Mouse (Mus musculus): ENCODE data around the gene Ei24. TPM values are rescaled to one million over a fixed set of nuclear protein-coding genes. Genes with fewer than 3 reads are reported as not detected.
A peak's percentile ranks its signal among the peaks of the same experiment; 100 is the strongest.

Gene Ei24
- polyA plus RNA-seq (2015; fragmentation: Nextera tagmentation; extraction: Ambion mirVana), result 85.0 and 103 TPM in 2 replicates

DNA sequence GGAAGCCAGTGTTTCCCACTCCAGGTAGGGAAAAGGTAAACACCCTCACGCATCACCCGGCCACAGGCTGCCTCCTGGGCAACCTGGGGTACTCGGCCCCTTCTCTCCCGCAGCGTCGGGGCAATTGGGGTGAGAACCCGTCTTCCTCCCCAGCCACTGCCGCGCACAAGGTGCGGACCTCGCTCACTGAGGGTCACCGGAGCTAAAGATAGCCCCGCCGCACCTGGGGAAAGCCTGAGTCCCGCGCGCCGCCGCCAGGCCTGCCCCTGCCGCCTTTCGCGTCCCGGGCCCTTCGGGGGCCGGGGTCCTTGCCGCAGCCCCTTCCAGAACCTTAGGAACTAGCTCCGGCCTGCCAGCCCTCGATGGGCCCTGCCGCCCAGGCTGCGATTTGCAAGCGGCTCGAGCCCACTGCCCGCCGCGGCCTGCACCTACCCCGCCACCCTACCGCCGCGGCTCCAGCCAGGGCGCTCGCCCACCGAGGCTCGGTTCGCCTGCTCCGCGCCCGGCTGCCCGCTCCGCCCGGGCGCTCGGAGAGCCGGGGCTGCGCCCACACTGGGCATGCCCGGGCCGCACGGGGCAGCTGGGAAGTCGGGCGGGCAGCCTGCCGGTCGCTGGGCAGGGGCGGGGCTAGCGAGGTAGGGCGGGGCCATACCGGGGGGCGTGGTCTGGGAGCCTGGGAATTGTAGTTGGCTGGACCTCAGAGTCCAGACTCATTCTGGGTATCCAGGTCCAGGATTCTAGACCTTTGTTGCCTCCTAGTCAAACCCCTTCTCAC is at the start of gene Ei24:
Gene Ei24, minus strand, starts transcription at position 613 of the 775 bp plus-strand sequence.
- ATAC-seq (ENCODE audit: insufficient number of reproducible peaks, low FRiP score, low TSS enrichment, low read depth), result peak; percentile 94
- under 1% methylated on average over 66 of the region's 66 CpGs for WGBS

DNA sequence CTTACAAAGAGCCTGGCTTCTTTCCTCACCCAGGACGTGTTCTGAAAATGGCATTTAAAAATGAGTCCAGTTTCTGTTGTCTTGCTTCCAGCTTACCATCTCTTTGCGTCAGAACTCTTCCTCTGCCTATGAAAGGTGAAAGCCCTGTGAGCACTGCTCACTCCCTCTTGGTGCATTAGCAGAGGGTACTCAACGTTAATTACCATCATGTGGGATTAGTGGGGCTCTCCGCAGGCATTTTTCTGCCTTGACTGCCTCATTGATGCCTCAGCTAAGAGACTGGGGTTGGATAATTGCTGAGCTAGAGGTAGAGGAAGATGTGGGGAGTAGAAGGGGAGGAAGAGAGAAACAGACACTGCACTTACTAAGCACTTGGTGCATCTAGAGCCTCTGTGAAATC is 49.2 kb upstream of the Ei24 start:
- H3K27ac ChIP-seq, result no peak overlapping the region
- H3K4me3 ChIP-seq, result no peak overlapping the region
- 43% methylated on average over 4 of the region's 4 CpGs for WGBS
- no peaks in the 10 kb centered on the region for H3K4me1 ChIP-seq
- no peaks in the 10 kb centered on the region for H3K9me3 ChIP-seq
- no peaks in the 10 kb centered on the region for H3K36me3 ChIP-seq
- no peak overlapping the region for H3K9ac ChIP-seq
- no peak overlapping the region for H3K4me2 ChIP-seq
- no peak for ATAC-seq (ENCODE audit: insufficient number of reproducible peaks, low FRiP score, low TSS enrichment, low read depth)
- H3K27me3 ChIP-seq, result no peaks in the 10 kb centered on the region

More for the DNA sequence above, at the start of gene Ei24:
- peaks cover 8% of the 10 kb centered on the region; the same call in 1 of the 2 replicates for H3K4me1 ChIP-seq
- H3K36me3 ChIP-seq, result peaks cover under 1% of the 10 kb centered on the region; the same call in 1 of the 2 replicates
- peak within 1 kb of the TSS; percentile 70 for H3K4me2 ChIP-seq
- H3K4me3 ChIP-seq, result peak within 1 kb of the TSS; percentile 97
- peak within 1 kb of the TSS; percentile 95 for H3K9ac ChIP-seq
- H3K9me3 ChIP-seq, result no peaks in the 10 kb centered on the region
- no peaks in the 10 kb centered on the region for H3K27me3 ChIP-seq
- peak within 1 kb of the TSS; percentile 77 for H3K27ac ChIP-seq

DNA sequence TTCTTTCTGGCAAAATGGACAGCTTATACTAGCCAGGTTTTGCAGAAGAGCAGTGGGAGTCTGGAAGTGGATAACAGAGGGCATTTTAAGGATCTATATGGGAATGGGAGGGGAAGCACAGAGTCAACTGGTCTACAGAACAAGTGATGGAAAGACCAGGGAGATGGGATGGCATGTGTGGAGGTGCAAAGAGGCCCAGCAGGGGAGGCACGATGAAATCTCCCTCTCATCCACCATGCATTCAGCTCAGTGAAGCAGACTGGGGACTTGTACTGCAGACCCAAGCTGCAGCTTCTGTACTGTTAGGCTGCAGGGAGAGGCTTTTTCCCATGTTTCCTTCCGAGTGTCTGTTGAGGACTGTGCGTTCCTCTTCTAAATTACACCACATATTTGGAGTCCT is 36.7 kb upstream of the Ei24 start:
- Histone ChIP-seq H3K4me2 (peak overlapping the region; percentile 80; the same call in 1 of the 2 replicates), H3K36me3 (no peaks in the 10 kb centered on the region), H3K9ac (no peak overlapping the region), H3K4me3 (peak overlapping the region; percentile 46), H3K27me3 (peaks cover 17% of the 10 kb centered on the region), H3K9me3 (no peaks in the 10 kb centered on the region), H3K27ac (no peak overlapping the region), H3K4me1 (peaks cover 9% of the 10 kb centered on the region; the same call in 1 of the 2 replicates)
- 41% methylated on average over 3 of the region's 3 CpGs for WGBS
- ATAC-seq (ENCODE audit: insufficient number of reproducible peaks, low FRiP score, low TSS enrichment, low read depth), result no peak

DNA sequence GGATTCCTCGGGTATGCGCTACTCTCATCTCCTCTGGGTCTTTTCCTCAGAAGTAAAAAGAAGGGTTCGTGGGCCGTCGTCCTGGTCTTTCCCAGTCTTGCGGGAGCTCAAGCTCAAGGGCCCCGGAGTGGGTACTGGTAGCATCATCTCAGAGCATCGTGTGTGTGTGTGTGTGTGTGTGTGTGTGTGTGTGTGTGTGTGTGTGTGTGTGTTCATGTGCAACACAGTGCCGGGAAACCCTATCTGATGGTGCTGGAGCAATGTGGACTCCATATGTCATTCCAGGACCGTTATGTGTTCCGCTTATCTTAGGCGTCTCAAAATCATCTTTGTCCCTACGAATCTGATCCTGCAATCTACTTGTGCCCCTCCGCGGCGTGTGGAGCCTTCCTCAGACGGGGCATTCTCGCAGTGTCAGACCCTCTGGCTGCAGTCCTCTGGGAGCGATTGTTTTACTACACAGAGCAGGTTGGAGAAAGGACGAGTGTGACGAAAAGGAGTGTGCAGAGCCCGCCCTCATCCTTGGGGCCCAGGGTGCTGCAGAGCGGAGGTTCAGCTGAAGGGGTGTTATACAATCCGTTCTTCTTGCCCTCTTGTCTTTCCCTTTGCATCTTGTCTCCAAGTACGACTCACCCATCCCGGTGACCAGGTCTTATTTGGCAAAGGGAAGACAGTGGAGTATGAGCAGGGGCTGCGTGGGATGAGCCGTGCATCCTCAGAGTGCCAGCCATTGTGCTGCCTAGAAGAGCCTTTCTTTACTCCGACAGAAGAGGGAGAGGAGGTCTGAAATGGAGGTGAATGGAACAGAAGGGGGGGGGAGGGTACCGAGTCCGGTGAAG is 36.1 kb upstream of the Ei24 start:
- peaks cover 17% of the 10 kb centered on the region for H3K27me3 ChIP-seq
- 0 out of 2 replicates have a peak overlapping the region, but pooled peaks have one; percentile 23 for H3K9ac ChIP-seq
- peaks cover 9% of the 10 kb centered on the region; the same call in 1 of the 2 replicates for H3K4me1 ChIP-seq
- no peak overlapping the region for H3K27ac ChIP-seq
- H3K9me3 ChIP-seq, result no peaks in the 10 kb centered on the region
- no peaks in the 10 kb centered on the region for H3K36me3 ChIP-seq
- peak; percentile 19; the same call in 1 of the 2 replicates for ATAC-seq (ENCODE audit: insufficient number of reproducible peaks, low FRiP score, low TSS enrichment, low read depth)
- peak overlapping the region; percentile 80 for H3K4me2 ChIP-seq
- 5% methylated on average over 31 of the region's 31 CpGs for WGBS
- peak overlapping the region; percentile 46 for H3K4me3 ChIP-seq

DNA sequence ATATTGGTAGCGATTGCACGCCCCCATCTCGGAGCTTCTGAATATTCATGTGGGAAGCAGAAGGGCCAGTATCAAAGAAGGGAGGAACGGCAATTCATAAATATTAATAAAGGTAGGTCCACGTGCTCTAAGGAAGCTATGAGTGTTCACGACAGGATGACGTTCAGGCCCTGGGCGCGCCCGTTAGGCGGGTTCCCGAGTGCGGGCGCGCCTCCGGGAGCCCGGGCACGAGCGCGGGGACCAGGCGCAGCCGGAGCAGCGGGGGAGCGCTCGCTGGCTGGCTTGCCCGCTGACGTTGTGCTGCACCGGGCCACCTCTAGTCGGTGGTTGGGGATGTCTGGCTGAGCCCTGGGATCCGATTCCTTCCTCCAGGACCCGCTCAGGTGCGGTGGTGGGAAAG is 35.3 kb upstream of the Ei24 start:
- Histone ChIP-seq H3K36me3 (no peaks in the 10 kb centered on the region), H3K27ac (no peak overlapping the region), H3K4me1 (peaks cover 9% of the 10 kb centered on the region; the same call in 1 of the 2 replicates), H3K4me2 (peak overlapping the region; percentile 80), H3K9ac (peak overlapping the region; percentile 20; the same call in 1 of the 2 replicates), H3K27me3 (peaks cover 17% of the 10 kb centered on the region), H3K9me3 (no peaks in the 10 kb centered on the region), H3K4me3 (peak overlapping the region; percentile 46)
- ATAC-seq (ENCODE audit: insufficient number of reproducible peaks, low FRiP score, low TSS enrichment, low read depth), result peak; percentile 69; the same call in 1 of the 2 replicates
- WGBS, result under 1% methylated on average over 32 of the region's 32 CpGs

DNA sequence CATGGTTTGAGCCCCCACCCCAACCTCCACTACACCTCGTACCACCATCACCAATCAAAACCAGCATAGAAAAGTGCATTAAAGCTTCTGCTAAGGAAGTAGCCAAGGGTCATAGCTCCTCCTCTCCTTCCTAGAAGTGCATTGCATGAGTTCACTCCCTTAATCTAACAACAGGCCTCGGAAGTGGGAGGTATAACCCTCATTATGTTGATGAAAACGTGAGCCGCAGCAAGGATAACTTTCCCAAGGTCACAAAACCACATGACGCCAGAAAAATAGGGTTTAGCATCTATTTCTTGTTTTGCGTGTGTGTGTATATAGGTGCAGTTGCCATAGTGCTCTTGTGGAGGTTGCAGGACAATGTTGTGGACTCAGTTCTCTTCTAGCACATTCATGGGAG is 34.2 kb upstream of the Ei24 start:
- Histone ChIP-seq H3K9me3 (no peaks in the 10 kb centered on the region), H3K27me3 (peaks cover 17% of the 10 kb centered on the region), H3K4me3 (no peak overlapping the region), H3K4me2 (no peak overlapping the region), H3K4me1 (peaks cover 9% of the 10 kb centered on the region; the same call in 1 of the 2 replicates), H3K27ac (no peak overlapping the region), H3K9ac (no peak overlapping the region), H3K36me3 (no peaks in the 10 kb centered on the region)
- ATAC-seq (ENCODE audit: insufficient number of reproducible peaks, low FRiP score, low TSS enrichment, low read depth), result no peak
- 74% methylated on average over 6 of the region's 6 CpGs for WGBS

DNA sequence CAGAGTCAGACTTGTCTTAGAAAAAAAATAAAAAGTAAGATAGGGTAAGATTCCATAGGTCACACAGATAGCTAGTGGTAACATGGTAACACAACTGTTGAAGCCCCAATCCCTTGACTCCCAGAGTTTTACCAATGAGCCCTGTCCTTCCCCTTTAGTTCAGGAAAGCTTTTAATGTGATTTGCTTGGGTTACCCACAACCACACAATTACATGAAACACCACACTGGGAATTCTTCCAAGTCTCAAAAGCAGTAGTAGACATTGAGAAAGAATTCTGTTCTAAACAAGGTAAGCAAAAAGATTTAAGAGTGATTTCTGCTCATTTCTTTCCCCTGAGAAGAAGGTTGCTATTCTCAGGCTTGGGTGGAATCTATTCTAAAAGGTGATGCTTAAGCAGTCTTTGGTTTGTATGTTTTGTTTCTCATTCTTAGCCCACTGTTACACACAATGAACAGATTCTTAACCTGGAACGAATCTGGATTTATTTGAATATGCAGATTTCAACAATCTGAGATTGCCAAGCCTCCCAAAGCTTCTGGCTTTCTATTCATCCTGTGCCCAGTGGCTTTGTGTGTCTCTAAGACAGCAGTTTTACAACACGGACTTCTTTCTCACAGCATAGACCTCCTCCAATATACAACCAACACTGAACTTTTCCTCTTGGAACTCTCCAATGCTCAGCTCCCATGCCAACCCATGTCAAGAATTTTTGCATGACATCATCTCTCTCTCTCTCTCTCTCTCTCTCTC is 29.6 kb upstream of the Ei24 start:
- no peak overlapping the region for H3K9ac ChIP-seq
- WGBS, result 50% methylated on average over 2 of the region's 2 CpGs
- no peak overlapping the region for H3K27ac ChIP-seq
- H3K4me3 ChIP-seq, result no peak overlapping the region
- peaks cover 7% of the 10 kb centered on the region; the same call in 1 of the 2 replicates for H3K27me3 ChIP-seq
- no peaks in the 10 kb centered on the region for H3K36me3 ChIP-seq
- H3K9me3 ChIP-seq, result no peaks in the 10 kb centered on the region
- no peak overlapping the region for H3K4me2 ChIP-seq
- H3K4me1 ChIP-seq, result peaks cover 1% of the 10 kb centered on the region; the same call in 1 of the 2 replicates
- no peak for ATAC-seq (ENCODE audit: insufficient number of reproducible peaks, low FRiP score, low TSS enrichment, low read depth)

DNA sequence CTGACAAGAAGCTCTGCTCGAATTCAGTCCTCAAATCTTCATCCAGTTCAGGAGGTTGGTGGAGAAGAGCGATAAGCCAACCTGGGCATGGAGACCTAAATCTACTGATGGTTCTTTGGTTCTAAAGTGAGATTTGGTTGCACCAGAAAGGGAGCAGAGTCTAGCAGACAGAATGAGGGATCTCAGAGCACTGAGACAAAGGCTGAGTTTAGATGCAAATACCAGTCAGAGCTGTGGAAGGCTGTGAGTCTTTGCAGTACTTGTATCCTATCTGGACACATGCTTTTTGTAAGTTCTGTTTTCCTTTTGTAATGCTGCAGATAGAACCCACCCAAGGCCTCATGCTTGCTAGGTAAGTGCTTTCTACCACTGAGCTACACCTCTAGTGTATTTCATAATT is 24.8 kb upstream of the Ei24 start:
- Histone ChIP-seq H3K36me3 (no peaks in the 10 kb centered on the region), H3K4me1 (peaks cover 4% of the 10 kb centered on the region; the same call in 1 of the 2 replicates), H3K27ac (no peak overlapping the region), H3K9me3 (no peaks in the 10 kb centered on the region), H3K27me3 (no peaks in the 10 kb centered on the region), H3K4me2 (no peak overlapping the region), H3K9ac (no peak overlapping the region), H3K4me3 (no peak overlapping the region)
- ATAC-seq (ENCODE audit: insufficient number of reproducible peaks, low FRiP score, low TSS enrichment, low read depth), result no peak
- 39% methylated on average over 2 of the region's 2 CpGs for WGBS

DNA sequence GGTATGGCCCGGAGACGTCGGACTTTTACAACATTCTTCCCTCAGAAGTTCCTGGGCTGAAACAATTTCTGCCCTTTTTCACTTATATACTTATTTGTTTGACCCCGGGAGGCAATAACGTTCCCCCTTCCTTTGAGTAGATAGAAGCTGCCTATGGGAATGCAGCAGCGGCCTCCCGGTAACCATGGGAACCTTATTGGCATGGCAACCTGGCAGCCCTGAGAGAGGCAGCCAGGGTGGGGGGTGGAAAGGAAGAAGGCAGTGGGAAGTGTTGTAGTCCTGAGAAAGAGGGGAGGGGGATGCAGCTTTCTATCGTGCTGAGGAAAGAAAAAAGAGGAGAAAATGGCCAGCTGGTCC is 24.4 kb upstream of the Ei24 start, which contains the start of gene Fez1:
Gene Fez1, plus strand, starts transcription at position 221 of the 357 bp plus-strand sequence.
- 5% methylated on average over 8 of the region's 8 CpGs for WGBS
- Histone ChIP-seq H3K4me2 (peak within 1 kb of the TSS; percentile 23; the same call in 1 of the 2 replicates), H3K4me1 (peaks cover 4% of the 10 kb centered on the region; the same call in 1 of the 2 replicates), H3K9me3 (no peaks in the 10 kb centered on the region), H3K9ac (no peak within 1 kb of the TSS), H3K36me3 (no peaks in the 10 kb centered on the region), H3K4me3 (no peak within 1 kb of the TSS), H3K27me3 (no peaks in the 10 kb centered on the region), H3K27ac (no peak within 1 kb of the TSS)
- ATAC-seq (ENCODE audit: insufficient number of reproducible peaks, low FRiP score, low TSS enrichment, low read depth), result no peak

DNA sequence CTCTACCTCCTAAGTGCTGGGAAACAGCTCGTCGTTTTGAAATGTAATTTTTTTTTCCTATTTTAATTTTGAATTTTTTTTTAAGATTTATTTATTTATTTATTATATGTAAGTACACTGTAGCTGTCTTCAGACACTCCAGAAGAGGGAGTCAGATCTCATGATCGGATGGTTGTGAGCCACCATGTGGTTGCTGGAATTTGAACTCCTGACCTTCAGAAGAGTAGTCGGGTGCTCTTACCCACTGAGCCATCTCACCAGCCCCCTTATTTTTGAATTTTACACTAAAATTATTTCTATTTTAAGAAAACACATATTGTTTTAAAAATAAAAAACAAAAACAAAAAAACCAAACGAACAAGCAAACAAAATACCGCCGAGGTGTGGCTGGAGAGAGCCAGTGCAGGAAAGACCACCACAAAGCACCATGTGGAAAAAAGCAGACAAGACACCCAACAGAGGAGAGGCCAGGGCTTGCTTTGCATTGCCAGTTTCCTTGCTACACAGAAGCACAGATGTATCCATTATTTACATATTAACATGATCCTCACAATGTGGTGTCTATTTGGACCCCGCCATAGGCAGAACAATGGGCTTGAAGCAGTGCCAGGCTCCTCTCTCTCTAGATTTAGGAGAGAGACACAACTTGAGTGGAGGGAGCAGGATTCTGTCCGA is 23.9 kb upstream of the Ei24 start:
- no peak overlapping the region for H3K4me3 ChIP-seq
- 44% methylated on average over 9 of the region's 9 CpGs for WGBS
- H3K9ac ChIP-seq, result no peak overlapping the region

DNA sequence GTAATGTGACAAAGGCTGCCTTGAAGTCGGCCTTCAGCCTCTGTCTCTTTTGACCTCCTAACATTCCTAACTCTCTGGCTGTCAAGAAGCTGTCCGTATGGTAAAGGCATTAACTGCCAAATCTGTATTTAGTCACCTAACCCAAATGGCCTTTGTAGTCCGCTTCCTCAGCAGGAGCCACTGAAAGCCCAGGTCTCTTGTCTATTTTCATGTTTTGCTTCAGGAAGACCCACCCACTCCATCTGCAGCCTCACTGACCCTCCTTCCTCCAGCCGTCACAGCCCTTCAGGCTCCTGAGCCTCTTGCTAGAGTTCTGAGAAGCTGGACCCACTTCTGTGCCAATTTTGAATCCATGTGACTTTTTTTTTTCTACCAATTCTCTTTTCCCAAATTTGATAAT is 21.7 kb upstream of the Ei24 start:
- H3K4me2 ChIP-seq, result no peak overlapping the region
- H3K36me3 ChIP-seq, result no peaks in the 10 kb centered on the region
- peaks cover 4% of the 10 kb centered on the region; the same call in 1 of the 2 replicates for H3K4me1 ChIP-seq
- no peak for ATAC-seq (ENCODE audit: insufficient number of reproducible peaks, low FRiP score, low TSS enrichment, low read depth)
- WGBS, result 63% methylated on average over 4 of the region's 4 CpGs
- no peaks in the 10 kb centered on the region for H3K27me3 ChIP-seq
- H3K4me3 ChIP-seq, result no peak overlapping the region
- no peak overlapping the region for H3K9ac ChIP-seq
- H3K27ac ChIP-seq, result no peak overlapping the region
- no peaks in the 10 kb centered on the region for H3K9me3 ChIP-seq

More for the DNA sequence above, 23.9 kb upstream of the Ei24 start:
- peaks cover 4% of the 10 kb centered on the region; the same call in 1 of the 2 replicates for H3K4me1 ChIP-seq
- H3K27me3 ChIP-seq, result no peaks in the 10 kb centered on the region
- ATAC-seq (ENCODE audit: insufficient number of reproducible peaks, low FRiP score, low TSS enrichment, low read depth), result no peak
- H3K27ac ChIP-seq, result no peak overlapping the region
- no peaks in the 10 kb centered on the region for H3K36me3 ChIP-seq
- no peaks in the 10 kb centered on the region for H3K9me3 ChIP-seq
- peak overlapping the region; percentile 23; the same call in 1 of the 2 replicates for H3K4me2 ChIP-seq
